In genomic region chr16:52474235-52474634, GRCm38 (mm10) we compare ENCODE assay signal across 26 mouse cellular contexts. TPM values are rescaled to one million over a fixed set of nuclear protein-coding genes. Genes with fewer than 3 reads are reported as not detected.
A peak's percentile ranks its signal among the peaks of the same experiment; 100 is the strongest.
DNase-seq lines count a peak whose midpoint lies in the region; ATAC-seq lines count a peak whose summit lies in the region.
"Had no signal": no experiment of that assay in that cellular context is flagged by ENCODE, and none has a peak within 500 bp of the region (broad histone marks: within the 10 kb centered on the region; RNA-seq: fewer than 3 reads in every experiment).

No protein-coding gene starts in this region.

- H3K9ac ChIP-seq in kidney, embryonic 14.5 days (ENCODE audit: low read depth, low read length), result no peak overlapping the region
- H3K9ac ChIP-seq: embryonic facial prominence, embryonic 15.5 days; hindbrain, embryonic 13.5 days had no signal

- H3K36me3 ChIP-seq in kidney, embryonic 14.5 days (ENCODE audit: control insufficient read depth, insufficient read depth, low read length), result no peaks in the 10 kb centered on the region
- H3K36me3 ChIP-seq: embryonic facial prominence, embryonic 15.5 days; forebrain, embryonic 10.5 days; heart, embryonic 10.5 days; hindbrain, embryonic 13.5 days had no signal

- no peak overlapping the region for H3K4me2 ChIP-seq in kidney, embryonic 14.5 days (replicated peaks; ENCODE audit: low read depth, low read length)
- H3K4me2 ChIP-seq: embryonic facial prominence, embryonic 15.5 days; hindbrain, embryonic 13.5 days had no signal

- WGBS in kidney, embryonic 14.5 days, result 85% methylated on average over 4 of the region's 4 CpGs

- H3K27ac ChIP-seq in kidney, embryonic 14.5 days (ENCODE audit: low read depth, low read length), result no peak overlapping the region
- H3K27ac ChIP-seq: embryonic facial prominence, embryonic 15.5 days; forebrain, embryonic 10.5 days; gastrocnemius, adult 2 months; heart, embryonic 10.5 days; hindbrain, embryonic 13.5 days; hindbrain, postnatal 0 days had no signal

- peak; percentile 8 for DNase-seq in MEL-GATA-1-ER (ENCODE audit: extremely low read depth, low read depth)
- no peak for DNase-seq in B cell, adult 2 months
- DNase-seq in thymus, postnatal 14 days, result no peak
- DNase-seq: adrenal gland, adult 2 months; adrenal gland, postnatal 25 days; cerebellum, adult 2 months; cerebellum, postnatal 10 days; embryo, embryonic 11 days; gastrocnemius, adult 2 months; gastrocnemius, postnatal 25 days; heart, adult 18-20 months; heart, postnatal 10 days; heart, postnatal 4 days had no signal

- H3K9me3 ChIP-seq in kidney, embryonic 14.5 days (ENCODE audit: control insufficient read depth, low read length), result no peaks in the 10 kb centered on the region
- H3K9me3 ChIP-seq: embryonic facial prominence, embryonic 15.5 days; forebrain, embryonic 10.5 days; heart, embryonic 10.5 days; hindbrain, embryonic 13.5 days had no signal

- ATAC-seq in common myeloid progenitor, adult 5-6 weeks (replicated peaks; ENCODE audit: low read depth, poor library complexity, severe bottlenecking), result peak; percentile 73
- peak; percentile 66 for ATAC-seq in megakaryocyte, adult 5-6 weeks (ENCODE audit: poor library complexity, severe bottlenecking)
- no peak for ATAC-seq in kidney, embryonic 14.5 days (ENCODE audit: low FRiP score, low TSS enrichment)
- ATAC-seq: activated CD4-positive, CD25-positive, alpha-beta regulatory T cell, adult 4 months; forebrain, embryonic 14.5 days; hindbrain, postnatal 0 days; Patski had no signal

- H3K4me1 ChIP-seq in kidney, embryonic 14.5 days (ENCODE audit: control insufficient read depth, insufficient read depth, low read length), result no peaks in the 10 kb centered on the region
- H3K4me1 ChIP-seq: embryonic facial prominence, embryonic 15.5 days; forebrain, embryonic 10.5 days; heart, embryonic 10.5 days; hindbrain, embryonic 13.5 days had no signal

- no peaks in the 10 kb centered on the region for H3K27me3 ChIP-seq in kidney, embryonic 14.5 days (ENCODE audit: control insufficient read depth, insufficient read depth, low read length)
- H3K27me3 ChIP-seq: embryonic facial prominence, embryonic 15.5 days; hindbrain, embryonic 13.5 days; Patski had no signal

- no peak overlapping the region for H3K4me3 ChIP-seq in kidney, embryonic 14.5 days (ENCODE audit: low read length)
- H3K4me3 ChIP-seq: embryonic facial prominence, embryonic 15.5 days; erythroblast, embryonic 14.5 days; forebrain, embryonic 10.5 days; gastrocnemius, adult 2 months; heart, embryonic 10.5 days; hindbrain, embryonic 13.5 days had no signal

RNA-seq across cellular contexts. Expression of gene Alcam, which starts 20.4 kb away (rescaled TPM):
- total RNA-seq in common myeloid progenitor, adult 5-6 weeks (2017), result 14.7 and 16.9 TPM in 2 replicates
- total RNA-seq in megakaryocyte, adult 5-6 weeks (2015), result 35.6 and 36.5 TPM in 2 replicates
- 63.1 and 63.2 TPM in 2 replicates for total RNA-seq in megakaryocyte, adult 5-6 weeks (2017)
- 101 and 106 TPM in 2 replicates for polyA plus RNA-seq in kidney, embryonic 14.5 days (2014; fragmentation: Nextera tagmentation; extraction: Ambion mirVana)
- total RNA-seq: MEL had no signal
